Mouse (Mus musculus): ENCODE results near the gene Syn1. TPM values are rescaled to one million over a fixed set of nuclear protein-coding genes. Genes with fewer than 3 reads are reported as not detected.

Gene Syn1
- polyA plus RNA-seq, 1 experiment from 2014 or later: 1.4 TPM

Small RNA genes within 50 kb of the gene (microRNA-seq; reads per million reads assigned to microRNA genes)
- not detected for gene Gm24824 (ENCODE audit: borderline number of aligned reads)
- gene Mir5617 (ENCODE audit: borderline number of aligned reads): not detected

Other genes with a start within 250 kb of the Syn1 start
- gene Cdk16, start 233.1 kb downstream of the Syn1 start, polyA plus RNA-seq (2015; fragmentation: Nextera tagmentation; extraction: Ambion mirVana): 126 and 139 TPM in 2 replicates
- gene Usp11, start 217.1 kb downstream of the Syn1 start, polyA plus RNA-seq (2015; fragmentation: Nextera tagmentation; extraction: Ambion mirVana): 48.6 and 55.7 TPM in 2 replicates
- 111 and 122 TPM in 2 replicates for gene Araf, start 123.2 kb downstream of the Syn1 start, polyA plus RNA-seq (2015; fragmentation: Nextera tagmentation; extraction: Ambion mirVana)
- gene Timp1, start 50.8 kb downstream of the Syn1 start, polyA plus RNA-seq (2015; fragmentation: Nextera tagmentation; extraction: Ambion mirVana): 43.2 and 44.4 TPM in 2 replicates
- gene Cfp, start 10.6 kb upstream of the Syn1 start, polyA plus RNA-seq (2015; fragmentation: Nextera tagmentation; extraction: Ambion mirVana): 7.7 and 8.1 TPM in 2 replicates
- gene Elk1, start 29.6 kb upstream of the Syn1 start, polyA plus RNA-seq (2015; fragmentation: Nextera tagmentation; extraction: Ambion mirVana): 14.1 and 15.3 TPM in 2 replicates
- 52.2 and 56.1 TPM in 2 replicates for gene Uxt, start 41.0 kb upstream of the Syn1 start, polyA plus RNA-seq (2015; fragmentation: Nextera tagmentation; extraction: Ambion mirVana)
- 6.1 and 6.5 TPM in 2 replicates for gene Zfp182, start 141.3 kb upstream of the Syn1 start, polyA plus RNA-seq (2015; fragmentation: Nextera tagmentation; extraction: Ambion mirVana)
- gene Spaca5, start 147.4 kb upstream of the Syn1 start, polyA plus RNA-seq (2015; fragmentation: Nextera tagmentation; extraction: Ambion mirVana): not detected in 2 replicates
- 1.8 and 2.5 TPM in 2 replicates for gene Zfp300, start 168.5 kb upstream of the Syn1 start, polyA plus RNA-seq (2015; fragmentation: Nextera tagmentation; extraction: Ambion mirVana)
- gene Ssxa1, start 194.8 kb upstream of the Syn1 start, polyA plus RNA-seq (2015; fragmentation: Nextera tagmentation; extraction: Ambion mirVana): not detected in 2 replicates